Mouse (Mus musculus) intestine, embryonic 16.5 days (tissue): ENCODE results near the gene Zfp322a. TPM values are rescaled to one million over a fixed set of nuclear protein-coding genes. Genes with fewer than 3 reads are reported as not detected.
"Not testable (repeated sequence)": the region's sequence is repeated elsewhere in the genome, so short reads cannot be mapped to it uniquely, and the experiment has no call there.

Source experiments
- ATAC-seq: fragments of 200-750 bp; cut with Nextera tagmentation; 2 replicates; pipeline ENCODE4 v1.8.0; 2017; ENCODE audit warnings: moderate TSS enrichment, moderate library complexity
- H3K27ac ChIP-seq: fragments of 300-500 bp; sonication (generic); 2 replicates; pipeline ENCODE4 v1.5.1; 2014; ENCODE audit warnings: mild to moderate bottlenecking, low read length
- H3K27me3 ChIP-seq: fragments of 300-500 bp; sonication (generic); replicated peaks from 2 replicates; pipeline ENCODE4 v1.6.1; 2014; ENCODE audit warnings: low read length, control low read depth, mixed read lengths; ENCODE audit not compliant: control insufficient read depth, insufficient read depth
- H3K36me3 ChIP-seq: fragments of 300-500 bp; sonication (generic); 2 replicates; pipeline ENCODE4 v1.6.1; 2014; ENCODE audit warnings: low read length, control low read depth; ENCODE audit not compliant: control insufficient read depth, insufficient read depth
- H3K4me1 ChIP-seq: fragments of 300-500 bp; sonication (generic); 2 replicates; pipeline ENCODE4 v1.6.1; 2014; ENCODE audit warnings: low read length, control low read depth, mixed read lengths; ENCODE audit not compliant: control insufficient read depth, insufficient read depth
- H3K4me2 ChIP-seq: fragments of 300-500 bp; sonication (generic); 2 replicates; pipeline ENCODE4 v1.6.1; 2014; ENCODE audit warnings: low read depth, low read length, control low read depth
- H3K4me3 ChIP-seq: fragments of 300-500 bp; sonication (generic); 2 replicates; pipeline ENCODE4 v1.5.1; 2014; ENCODE audit warnings: mild to moderate bottlenecking, low read length
- H3K9ac ChIP-seq: fragments of 300-500 bp; sonication (generic); 2 replicates; pipeline ENCODE4 v1.6.1; 2014; ENCODE audit warnings: low read depth, low read length
- H3K9me3 ChIP-seq: fragments of 300-500 bp; sonication (generic); 2 replicates; pipeline ENCODE4 v1.6.1; 2016; ENCODE audit warnings: low read length, control low read depth; ENCODE audit not compliant: control insufficient read depth
- WGBS: fragments of 180-500 bp; shearing (Covaris S2); extraction: QIAGEN DNeasy Blood & Tissue Kit; methylation state at CpG from one replicate; pipeline ENCODE4 v1.1.7; 2014; 5-methylcytosine and 5-hydroxymethylcytosine counted together
- polyA plus RNA-seq: library from polyadenylated mRNA; unstranded; fragments of >200 nt; fragmentation: Nextera tagmentation; extraction: Ambion mirVana; gene quantifications from 2 replicates; pipeline ENCODE4 v1.2.1, GENCODE M21; 2015

The Zfp322a gene
- polyA plus RNA-seq, 1 experiment from 2014 or later = 30.1 TPM

DNA sequence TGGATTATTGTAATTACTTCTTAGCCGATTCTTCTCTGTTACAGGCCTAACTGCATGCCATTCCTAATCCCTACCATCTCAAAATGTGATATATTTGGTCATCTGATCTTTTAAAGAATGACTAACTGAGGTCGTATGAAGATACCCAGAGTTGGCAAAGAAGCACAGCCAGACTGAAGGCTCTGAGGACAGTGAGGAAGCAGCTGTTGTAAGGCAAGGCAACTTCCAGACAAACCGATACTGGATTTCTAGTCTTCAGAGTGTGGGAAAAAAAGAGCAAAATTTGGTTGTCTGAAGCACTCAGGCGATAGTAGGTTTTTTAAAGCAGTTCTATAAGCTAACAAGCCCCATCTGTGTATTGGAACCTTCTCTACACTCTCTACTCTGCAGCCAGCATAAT, 7.5 kb downstream of the Zfp322a start:
- no peaks in the 10 kb centered on the region for H3K4me1 ChIP-seq
- no peak overlapping the region for H3K4me2 ChIP-seq
- H3K27ac ChIP-seq = no peak overlapping the region
- H3K27me3 ChIP-seq = no peaks in the 10 kb centered on the region
- ATAC-seq = no peak
- H3K9me3 ChIP-seq = no peaks in the 10 kb centered on the region
- no peak overlapping the region for H3K4me3 ChIP-seq
- WGBS = 89% methylated on average over 4 of the region's 4 CpGs
- no peak overlapping the region for H3K9ac ChIP-seq
- H3K36me3 ChIP-seq = 0 out of 2 replicates have a peak, but pooled peaks cover 4% of the 10 kb centered on the region

DNA sequence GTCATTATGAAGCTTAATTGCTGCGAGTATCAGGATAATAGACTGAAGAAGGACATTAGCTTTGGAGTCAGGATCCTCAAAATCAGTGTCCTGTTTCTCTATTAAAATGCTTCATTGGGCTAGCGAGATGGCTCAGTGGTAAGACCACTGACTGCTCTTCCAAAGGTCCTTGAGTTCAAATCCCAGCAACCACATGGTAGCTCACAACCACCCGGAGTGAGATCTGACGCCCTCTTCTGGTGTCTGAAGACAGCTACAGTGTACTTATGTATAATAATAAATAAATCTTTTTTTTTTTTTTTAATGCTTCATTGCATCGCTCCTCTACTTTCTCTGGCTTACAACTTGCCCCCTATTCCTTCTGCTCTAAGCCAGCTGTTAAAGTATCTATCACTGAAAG, 14.5 kb downstream of the Zfp322a start:
- not testable (repeated sequence) for H3K4me3 ChIP-seq, H3K9ac ChIP-seq, H3K36me3 ChIP-seq, H3K27ac ChIP-seq, ATAC-seq, H3K9me3 ChIP-seq, H3K4me2 ChIP-seq, H3K4me1 ChIP-seq, H3K27me3 ChIP-seq
- 89% methylated on average over 5 of the region's 5 CpGs for WGBS

DNA sequence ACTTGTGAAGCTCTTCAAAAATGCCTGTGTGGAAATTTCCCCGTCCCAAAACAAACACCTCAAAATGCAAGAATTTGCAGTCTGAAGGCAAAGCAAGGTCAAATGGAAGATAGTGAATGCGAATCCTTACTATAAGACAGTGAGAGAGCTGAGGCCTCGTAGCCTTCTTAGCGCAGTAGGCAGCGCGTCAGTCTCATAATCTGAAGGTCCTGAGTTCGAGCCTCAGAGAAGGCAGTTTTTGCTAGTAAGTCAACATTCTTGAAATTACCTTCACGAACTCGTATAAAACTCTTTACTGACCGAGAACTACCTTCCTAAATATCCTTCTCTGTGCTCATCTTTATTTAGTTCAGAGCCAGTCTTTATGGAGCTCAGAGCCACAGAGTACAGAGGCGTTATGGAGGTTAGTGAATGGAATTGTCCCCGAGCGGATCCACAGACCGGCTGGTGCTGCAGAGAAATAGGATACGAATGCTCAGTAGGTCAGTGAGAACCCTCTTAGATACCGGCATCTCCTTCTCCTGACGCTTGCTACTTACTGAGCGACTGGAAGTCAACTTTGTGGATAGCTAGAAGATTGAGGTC, 51.6 kb downstream of the Zfp322a start:
- H3K4me2 ChIP-seq = peak overlapping the region; percentile 19; the same call in 1 of the 2 replicates
- peaks cover 9% of the 10 kb centered on the region; the same call in 1 of the 2 replicates for H3K27me3 ChIP-seq
- no peaks in the 10 kb centered on the region for H3K9me3 ChIP-seq
- peaks cover 4% of the 10 kb centered on the region; the same call in 1 of the 2 replicates for H3K4me1 ChIP-seq
- 11% methylated on average over 18 of the region's 18 CpGs for WGBS
- H3K4me3 ChIP-seq = peak overlapping the region; percentile 9
- no peak for ATAC-seq
- no peaks in the 10 kb centered on the region for H3K36me3 ChIP-seq
- H3K27ac ChIP-seq = no peak overlapping the region
- H3K9ac ChIP-seq = no peak overlapping the region

DNA sequence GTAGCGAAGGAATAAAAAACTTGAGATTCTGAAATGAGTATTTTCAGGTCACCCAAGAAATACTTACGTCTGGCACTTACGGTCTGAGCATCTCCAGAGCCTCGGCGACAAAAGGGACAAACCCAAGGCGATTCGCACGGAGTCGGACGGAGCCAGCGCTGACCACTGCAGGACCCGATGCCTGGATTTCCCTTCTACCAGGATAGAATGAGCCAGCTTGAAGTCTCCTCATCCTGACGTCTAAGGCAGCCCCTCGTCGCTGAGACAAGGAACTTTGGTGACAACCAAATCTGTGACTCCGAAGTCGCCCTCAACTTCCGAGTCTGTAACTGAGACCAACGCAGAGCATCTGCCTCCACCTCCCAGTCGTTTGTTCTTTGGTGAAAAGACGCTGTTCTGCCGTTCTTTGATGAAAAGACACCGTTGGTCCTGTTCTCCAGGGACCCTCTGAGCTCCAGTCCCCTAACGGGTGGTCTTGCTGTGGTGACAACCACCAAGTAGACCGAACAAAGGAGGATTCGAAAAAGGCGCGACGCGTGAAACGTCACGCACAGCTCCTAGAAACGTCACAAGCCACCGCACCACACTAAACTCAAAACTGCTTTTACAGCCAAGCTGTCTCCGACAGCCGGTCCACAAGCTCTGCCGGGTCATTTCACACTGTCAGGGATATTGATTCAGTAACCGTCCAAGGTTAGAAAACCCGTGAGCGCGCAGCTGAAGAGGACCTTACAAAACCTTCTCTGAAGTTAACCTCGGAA, 55.9 kb downstream of the Zfp322a start:
- WGBS = 1% methylated on average over 42 of the region's 42 CpGs
- no peak for ATAC-seq
- H3K27ac ChIP-seq = no peak overlapping the region
- H3K27me3 ChIP-seq = peaks cover 23% of the 10 kb centered on the region
- H3K4me3 ChIP-seq = peak overlapping the region; percentile 46
- H3K9ac ChIP-seq = peak overlapping the region; percentile 20; the same call in 1 of the 2 replicates
- no peaks in the 10 kb centered on the region for H3K36me3 ChIP-seq
- H3K4me2 ChIP-seq = peak overlapping the region; percentile 84
- H3K9me3 ChIP-seq = no peaks in the 10 kb centered on the region
- H3K4me1 ChIP-seq = peaks cover 11% of the 10 kb centered on the region; the same call in 1 of the 2 replicates

- 2% methylated on average over 11 of the region's 11 CpGs for WGBS
- Histone ChIP-seq H3K4me3 (peak overlapping the region; percentile 48), H3K4me2 (peak overlapping the region; percentile 67), H3K27me3 (peaks cover 22% of the 10 kb centered on the region), H3K27ac (no peak overlapping the region), H3K9ac (no peak overlapping the region), H3K36me3 (no peaks in the 10 kb centered on the region), H3K9me3 (no peaks in the 10 kb centered on the region), H3K4me1 (peaks cover 11% of the 10 kb centered on the region; the same call in 1 of the 2 replicates)
- ATAC-seq = no peak
Observed at GRCm38 (mm10) chr13:23310036-23310435, 59.0 kb downstream of the Zfp322a start.

DNA sequence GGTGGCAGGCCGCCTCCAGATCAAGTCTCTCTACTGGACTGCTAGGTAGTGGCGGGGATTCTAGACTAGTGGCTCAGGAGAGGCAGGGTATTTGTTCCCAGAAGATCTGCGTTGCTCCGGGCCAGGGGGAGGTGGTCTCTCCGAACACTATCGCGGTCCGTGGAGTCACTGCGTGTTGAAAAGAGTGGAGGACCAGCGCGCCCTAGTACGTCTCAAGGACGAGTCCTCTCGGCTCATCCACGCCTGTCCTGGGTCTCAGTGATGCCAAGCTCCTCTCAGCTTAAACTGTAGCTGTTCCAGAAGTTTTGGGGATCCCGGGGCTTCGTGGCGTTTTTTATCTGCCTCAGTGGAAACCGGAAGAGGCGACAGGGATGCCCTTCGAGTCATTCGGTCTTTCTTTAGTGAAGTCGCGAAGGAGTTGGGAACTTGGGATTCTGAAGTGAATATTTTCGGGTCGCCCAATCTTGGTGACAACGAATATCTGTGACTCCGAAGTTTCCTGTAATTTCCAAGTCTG, 59.5 kb downstream of the Zfp322a start:
- under 1% methylated on average over 28 of the region's 28 CpGs for WGBS
- Histone ChIP-seq H3K9me3 (no peaks in the 10 kb centered on the region), H3K4me1 (peaks cover 11% of the 10 kb centered on the region; the same call in 1 of the 2 replicates), H3K4me3 (peak overlapping the region; percentile 48), H3K27me3 (peaks cover 22% of the 10 kb centered on the region), H3K9ac (peak overlapping the region; percentile 48), H3K4me2 (peak overlapping the region; percentile 67), H3K27ac (no peak overlapping the region), H3K36me3 (no peaks in the 10 kb centered on the region)
- no peak for ATAC-seq

- H3K9me3 ChIP-seq, H3K9ac ChIP-seq, H3K27ac ChIP-seq, H3K36me3 ChIP-seq: not testable (repeated sequence)
- peak; percentile 77 for ATAC-seq
- Histone ChIP-seq H3K4me3 (peak overlapping the region; percentile 48), H3K4me1 (peaks cover 11% of the 10 kb centered on the region; the same call in 1 of the 2 replicates), H3K4me2 (peak overlapping the region; percentile 67), H3K27me3 (peaks cover 22% of the 10 kb centered on the region)
- WGBS = 8% methylated on average over 18 of the region's 18 CpGs
Observed at GRCm38 (mm10) chr13:23308639-23309307, 60.2 kb downstream of the Zfp322a start.

DNA sequence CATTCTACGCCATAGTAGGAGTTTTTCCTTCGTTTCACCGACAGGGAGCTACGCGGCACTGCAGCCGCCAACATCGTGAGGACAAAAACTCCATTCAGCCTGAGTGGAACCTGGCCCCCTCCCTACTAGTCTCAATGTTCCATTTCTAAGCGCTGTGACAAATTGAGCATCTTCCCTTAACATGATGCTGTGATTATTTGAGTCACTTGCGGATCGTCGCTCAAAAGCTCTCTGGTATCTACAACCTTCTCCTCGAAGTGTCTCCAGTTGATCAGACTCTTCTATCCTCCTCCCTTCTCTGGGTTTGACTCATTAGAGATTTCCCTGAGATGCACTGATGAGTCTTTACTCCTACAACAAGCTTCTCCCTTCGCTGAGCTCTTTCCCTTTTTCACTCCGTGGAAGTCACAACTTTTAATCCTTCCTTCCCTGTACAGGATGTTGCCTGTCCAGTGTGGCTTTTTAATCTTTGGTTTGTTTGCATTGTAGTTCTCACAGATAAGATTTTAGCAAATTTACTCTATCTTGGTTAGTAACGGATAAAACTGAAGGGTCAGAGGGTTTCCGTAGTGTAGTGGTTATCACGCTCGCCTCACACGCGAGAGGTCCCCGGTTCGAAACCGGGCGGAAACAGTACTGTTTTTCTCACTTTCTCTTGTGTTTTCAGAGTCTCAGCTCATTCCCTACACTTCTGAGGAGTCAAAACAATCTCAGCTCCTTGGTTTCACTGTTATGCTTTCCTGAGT, 61.8 kb downstream of the Zfp322a start:
- peak; percentile 66 for ATAC-seq
- 7% methylated on average over 24 of the region's 24 CpGs for WGBS
- peaks cover 17% of the 10 kb centered on the region for H3K27me3 ChIP-seq
- no peaks in the 10 kb centered on the region for H3K9me3 ChIP-seq
- no peak overlapping the region for H3K27ac ChIP-seq
- H3K36me3 ChIP-seq = no peaks in the 10 kb centered on the region
- H3K4me2 ChIP-seq = peak overlapping the region; percentile 24
- peak overlapping the region; percentile 5 for H3K4me3 ChIP-seq
- no peak overlapping the region for H3K9ac ChIP-seq
- H3K4me1 ChIP-seq = 0 out of 2 replicates have a peak, but pooled peaks cover 7% of the 10 kb centered on the region
